Mouse (Mus musculus) layer of hippocampus, adult 9-11 months (tissue): ENCODE measurements around the gene Tm9sf1.

ENCODE experiments used
- DNase-seq: peaks from one replicate; pipeline ENCODE4 v3.0.0; 2022

Gene Tm9sf1

GRCm38 (mm10) chr14:55643060-55643907 lies at the start of gene Tm9sf1:
Gene Tm9sf1 (minus strand): TSS chr14:55643806.
- DNase-seq, result peak; percentile 87

- DNase-seq, result no peak
Observed at GRCm38 (mm10) chr14:55689433-55689832, 45.8 kb upstream of the Tm9sf1 start.

- no peak for DNase-seq
Observed at GRCm38 (mm10) chr14:55682118-55682493, 38.5 kb upstream of the Tm9sf1 start.

- DNase-seq, result peak; percentile 97
Observed at GRCm38 (mm10) chr14:55681160-55682117, 37.8 kb upstream of the Tm9sf1 start, which contains the start of gene Tinf2. Gene Tinf2 (minus strand): TSS chr14:55681820.

GRCm38 (mm10) chr14:55677615-55678014 lies 34.0 kb upstream of the Tm9sf1 start:
- peak; percentile 26 for DNase-seq

GRCm38 (mm10) chr14:55672741-55673060 lies 29.1 kb upstream of the Tm9sf1 start:
- no peak for DNase-seq

- peak; percentile 97 for DNase-seq
Observed at GRCm38 (mm10) chr14:55671833-55672740, 28.5 kb upstream of the Tm9sf1 start, which contains the start of the genes Gmpr2 and Nedd8. Gene Gmpr2 (plus strand): TSS chr14:55671941. Gene Nedd8 (minus strand): TSS chr14:55672124.

- no peak for DNase-seq
Observed at GRCm38 (mm10) chr14:55671486-55671832, 27.9 kb upstream of the Tm9sf1 start.

GRCm38 (mm10) chr14:55660636-55661035 lies 17.0 kb upstream of the Tm9sf1 start:
- no peak for DNase-seq

- DNase-seq, result peak; percentile 82
Observed at GRCm38 (mm10) chr14:55659960-55660573, 16.5 kb upstream of the Tm9sf1 start, which contains the start of gene Mdp1. Gene Mdp1 (minus strand): TSS chr14:55660508.

GRCm38 (mm10) chr14:55658011-55658410 lies 14.4 kb upstream of the Tm9sf1 start:
- DNase-seq, result no peak

- no peak for DNase-seq
Observed at GRCm38 (mm10) chr14:55656935-55657334, 13.3 kb upstream of the Tm9sf1 start.

- no peak for DNase-seq
Observed at GRCm38 (mm10) chr14:55651528-55651927, 7.9 kb upstream of the Tm9sf1 start.

GRCm38 (mm10) chr14:55649884-55650283 lies 6.3 kb upstream of the Tm9sf1 start, which contains the start of gene Tssk4:
Gene Tssk4 (plus strand): TSS chr14:55650184.
- DNase-seq, result no peak

- no peak for DNase-seq
Observed at GRCm38 (mm10) chr14:55644261-55644888, 769 bp upstream of the Tm9sf1 start.

- DNase-seq, result no peak
Observed at GRCm38 (mm10) chr14:55642679-55643059, 937 bp downstream of the Tm9sf1 start.

- DNase-seq, result no peak
Observed at GRCm38 (mm10) chr14:55641291-55641690, 2.3 kb downstream of the Tm9sf1 start.

- no peak for DNase-seq
Observed at GRCm38 (mm10) chr14:55640816-55641215, 2.8 kb downstream of the Tm9sf1 start.

- no peak for DNase-seq
Observed at GRCm38 (mm10) chr14:55637795-55638194, 5.8 kb downstream of the Tm9sf1 start, which contains the start of gene Gm49378. Gene Gm49378 (minus strand): TSS chr14:55637895.

- peak; percentile 92 for DNase-seq
Observed at GRCm38 (mm10) chr14:55635523-55636007, 8.0 kb downstream of the Tm9sf1 start, which contains the start of gene Ipo4. Gene Ipo4 (minus strand): TSS chr14:55635957.
